Mouse (Mus musculus): ENCODE data around the gene Phf12.
"Not testable (repeated sequence)": the region's sequence is repeated elsewhere in the genome, so short reads cannot be mapped to it uniquely, and the experiment has no call there.

Gene Phf12

GRCm38 (mm10) chr11:78031947-78032808, 49.6 kb downstream of the Phf12 start, which contains the start of gene Dhrs13:
TSS of gene Dhrs13 (plus strand) at chr11:78032280.
- peak; percentile 77 for DNase-seq (ENCODE audit: low read depth, low spot score)

DNA sequence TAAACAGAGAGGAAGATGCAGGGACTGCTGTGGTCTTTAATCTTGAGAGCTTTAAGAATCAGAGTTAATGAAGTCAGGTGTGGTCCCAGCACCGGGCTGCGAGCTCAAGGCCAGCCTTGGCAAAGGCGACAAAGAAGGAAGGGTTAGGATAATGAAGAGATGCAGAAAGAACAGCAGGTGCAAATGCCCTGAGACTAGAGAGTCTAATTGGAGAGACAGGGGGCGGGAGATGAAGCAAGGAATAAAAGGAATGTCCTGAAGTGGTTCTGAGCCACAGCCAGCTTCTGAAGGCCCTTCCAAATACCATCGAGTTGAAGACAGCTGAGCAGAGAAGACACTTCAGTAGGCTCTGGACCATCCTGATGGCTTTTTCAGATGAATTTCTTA, 50.2 kb downstream of the Phf12 start:
- no peak for DNase-seq (ENCODE audit: low read depth, low spot score)

GRCm38 (mm10) chr11:78033931-78034617, 51.5 kb downstream of the Phf12 start:
- no peak for DNase-seq (ENCODE audit: low read depth, low spot score)

DNA sequence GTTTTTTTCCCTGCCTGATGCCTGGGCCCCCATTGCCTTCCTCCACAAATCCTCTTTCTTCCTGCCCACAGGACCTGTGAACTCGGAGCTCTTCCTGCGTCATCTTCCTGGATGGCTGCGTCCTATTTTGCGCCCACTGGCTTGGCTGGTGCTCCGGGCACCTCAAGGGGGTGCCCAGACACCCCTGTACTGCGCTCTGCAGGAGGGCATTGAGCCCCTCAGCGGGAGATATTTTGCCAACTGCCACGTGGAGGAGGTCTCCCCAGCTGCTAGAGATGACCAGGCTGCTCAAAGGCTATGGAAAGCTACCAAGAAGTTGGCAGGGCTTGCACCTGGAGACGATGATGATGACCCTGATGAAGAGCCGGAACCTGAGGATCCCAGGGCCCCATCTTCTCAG, 54.2 kb downstream of the Phf12 start:
- no peak for DNase-seq (ENCODE audit: low read depth, low spot score)

GRCm38 (mm10) chr11:78037831-78038752, 55.5 kb downstream of the Phf12 start, which contains the start of gene Flot2:
TSS of gene Flot2 (plus strand) at chr11:78037931.
- DNase-seq (ENCODE audit: low read depth, low spot score), result no peak

GRCm38 (mm10) chr11:78040878-78041277, 58.3 kb downstream of the Phf12 start:
- DNase-seq (ENCODE audit: low read depth, low spot score), result no peak

GRCm38 (mm10) chr11:78042290-78042870, 59.8 kb downstream of the Phf12 start:
- not testable (repeated sequence) for DNase-seq (ENCODE audit: low read depth, low spot score)

GRCm38 (mm10) chr11:78044758-78045251, 62.3 kb downstream of the Phf12 start:
- no peak for DNase-seq (ENCODE audit: low read depth, low spot score)

DNA sequence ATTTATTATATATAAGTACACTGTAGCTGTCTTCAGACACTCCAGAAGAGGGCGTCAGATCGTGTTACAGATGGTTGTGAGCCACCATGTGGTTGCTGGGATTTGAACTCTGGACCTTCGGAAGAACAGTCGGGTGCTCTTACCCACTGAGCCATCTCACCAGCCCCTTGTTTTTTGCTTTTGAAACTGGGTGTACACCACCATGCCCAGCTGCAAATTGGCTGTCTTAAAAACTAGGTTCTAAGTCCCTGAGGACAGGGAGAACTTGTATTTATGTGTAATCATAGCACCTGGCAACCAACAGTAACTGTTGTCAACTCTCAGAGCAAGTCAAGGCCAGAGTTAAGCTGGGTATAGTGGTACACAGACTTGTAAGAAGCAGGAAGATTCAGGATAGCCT, 66.1 kb downstream of the Phf12 start:
- not testable (repeated sequence) for DNase-seq (ENCODE audit: low read depth, low spot score)

DNA sequence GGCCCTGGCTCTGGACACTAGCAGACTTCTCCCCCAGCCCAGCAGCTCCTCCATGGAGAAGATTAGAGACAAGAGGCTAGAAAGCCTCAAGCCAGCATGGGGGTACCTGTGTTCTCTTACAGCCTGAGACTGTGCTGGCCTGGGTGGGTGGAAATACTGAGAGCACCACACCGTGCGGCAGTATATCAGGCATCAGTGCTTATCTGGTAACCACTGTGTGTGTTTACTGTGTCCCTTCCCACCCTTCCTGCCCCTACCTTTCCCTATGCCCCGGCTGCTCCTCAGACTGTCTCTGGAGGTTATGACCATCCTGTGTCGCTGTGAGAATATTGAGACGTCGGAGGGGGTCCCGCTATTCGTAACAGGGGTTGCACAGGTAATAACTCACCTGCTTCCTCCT, 70.5 kb downstream of the Phf12 start:
- no peak for DNase-seq (ENCODE audit: low read depth, low spot score)

DNA sequence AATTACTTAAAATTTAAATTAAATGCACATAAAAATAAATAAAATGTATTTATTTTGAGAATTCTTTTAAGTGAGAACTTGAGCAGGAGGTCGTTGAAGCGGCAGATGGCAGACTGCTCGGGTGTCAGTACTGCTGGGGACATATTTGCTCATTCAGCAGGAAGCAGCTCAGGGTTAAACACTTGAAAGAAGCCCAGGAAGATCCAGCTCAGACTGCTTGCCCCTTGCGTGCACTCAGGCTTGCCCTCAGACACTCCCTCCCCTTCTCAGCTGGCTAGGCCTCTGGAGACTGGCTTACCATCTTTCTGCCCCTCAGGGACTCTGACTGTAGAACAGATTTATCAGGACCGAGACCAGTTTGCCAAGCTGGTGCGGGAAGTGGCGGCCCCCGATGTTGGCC, 74.4 kb downstream of the Phf12 start:
- DNase-seq (ENCODE audit: low read depth, low spot score), result no peak

DNA sequence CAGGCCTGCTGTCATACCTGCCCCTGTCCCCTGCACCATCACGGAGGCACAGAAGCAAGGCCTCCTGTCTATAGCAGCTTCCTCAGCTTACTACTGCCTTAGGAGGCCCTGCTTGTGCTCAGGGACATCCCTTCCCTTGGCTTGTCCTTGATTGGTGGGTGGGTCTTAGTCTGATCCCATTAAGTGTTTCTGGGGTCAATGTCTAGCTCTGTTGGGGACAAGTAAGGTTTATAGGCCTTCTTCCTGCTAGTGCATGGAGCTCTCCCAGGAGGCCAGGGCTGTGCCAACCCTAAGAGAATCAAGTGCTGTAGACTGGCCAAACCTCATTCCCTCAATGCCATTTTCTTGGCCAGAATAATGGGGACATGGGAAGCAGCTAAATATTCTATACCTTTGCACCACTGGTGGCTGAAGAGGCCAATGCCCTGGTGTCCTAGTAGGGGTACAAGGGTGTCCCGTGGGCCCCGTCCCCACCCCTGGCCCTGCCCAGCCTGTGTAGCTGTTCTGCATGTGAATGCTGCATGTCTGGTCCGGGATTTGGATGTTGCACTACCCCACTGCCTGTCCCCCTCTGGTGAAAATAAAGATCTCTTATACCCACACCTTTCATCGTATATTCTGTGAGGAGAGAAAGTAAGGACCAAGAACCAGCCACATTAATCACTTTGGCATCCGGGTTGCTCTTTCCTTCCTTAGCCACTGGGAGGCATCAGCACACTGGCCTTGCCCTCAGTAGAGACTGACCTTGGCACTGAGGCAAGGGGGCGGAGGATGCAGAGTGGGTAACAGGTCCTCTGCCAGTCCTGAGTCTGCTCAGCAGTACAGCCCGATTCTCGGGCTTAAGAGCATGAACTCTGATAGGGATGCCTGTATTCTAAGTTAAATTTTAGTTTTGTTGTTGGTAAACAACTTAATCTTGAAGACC, 77.5 kb downstream of the Phf12 start:
- no peak for DNase-seq (ENCODE audit: low read depth, low spot score)

DNA sequence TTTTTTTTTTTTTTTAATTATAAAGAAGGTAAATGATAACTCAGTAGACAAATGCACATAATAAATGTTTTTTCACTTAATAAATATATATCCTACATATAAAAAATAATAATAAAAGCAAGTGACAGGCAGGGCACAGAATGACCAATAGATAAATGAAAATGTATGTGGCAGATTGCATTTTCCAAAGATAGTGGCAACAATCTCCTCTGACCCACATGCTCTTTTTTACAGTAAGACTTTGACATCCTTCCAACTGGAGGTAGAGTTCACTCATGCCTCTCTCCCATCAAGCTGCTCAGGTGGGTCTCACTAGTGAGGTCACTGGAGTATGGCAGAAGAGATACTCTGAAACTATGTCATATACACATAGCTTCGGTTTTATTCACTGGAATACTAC, 80.0 kb downstream of the Phf12 start:
- DNase-seq (ENCODE audit: low read depth, low spot score), result no peak

GRCm38 (mm10) chr11:78065906-78066305, 83.4 kb downstream of the Phf12 start:
- DNase-seq (ENCODE audit: low read depth, low spot score), result no peak

DNA sequence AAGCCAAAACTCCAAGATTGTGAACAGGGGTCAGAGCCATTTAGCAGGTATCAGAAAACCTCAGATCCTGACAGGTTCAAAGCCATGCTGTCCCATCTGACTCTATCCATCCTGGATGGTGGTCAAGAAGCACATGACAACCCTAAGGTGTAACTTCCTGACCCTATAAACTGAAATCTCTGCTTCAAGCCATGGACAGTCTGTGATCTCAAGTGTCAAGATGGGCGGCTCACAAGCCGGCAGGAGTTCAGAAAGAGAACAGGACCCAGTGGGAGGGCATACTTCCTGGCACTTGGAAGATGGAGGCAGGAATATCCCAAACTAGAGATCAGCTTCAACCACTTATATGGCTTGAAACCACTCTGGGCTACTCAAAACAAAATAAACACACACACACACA, 84.1 kb downstream of the Phf12 start:
- DNase-seq (ENCODE audit: low read depth, low spot score), result no peak

DNA sequence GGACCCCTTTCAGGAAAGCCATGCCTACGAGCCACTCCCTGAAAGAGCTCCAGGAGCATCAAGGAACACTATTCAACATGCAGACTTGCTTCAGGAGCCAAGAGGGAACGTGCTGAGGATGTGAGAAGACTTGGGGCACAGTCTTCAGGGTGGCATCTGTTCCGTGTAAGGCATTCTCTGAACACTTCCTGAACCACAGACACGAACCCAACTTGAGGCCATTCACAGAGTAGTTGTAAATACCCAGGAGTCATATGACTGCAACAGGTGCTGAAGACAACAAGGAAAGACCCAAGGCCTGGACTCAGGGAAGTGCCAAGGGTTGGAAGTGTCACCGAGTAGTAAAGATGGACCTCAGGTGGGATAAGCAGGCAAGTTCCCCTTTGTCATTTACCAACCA, 85.0 kb downstream of the Phf12 start:
- no peak for DNase-seq (ENCODE audit: low read depth, low spot score)

- DNase-seq (ENCODE audit: low read depth, low spot score), result no peak
Observed at GRCm38 (mm10) chr11:78069130-78069529, 86.6 kb downstream of the Phf12 start.

DNA sequence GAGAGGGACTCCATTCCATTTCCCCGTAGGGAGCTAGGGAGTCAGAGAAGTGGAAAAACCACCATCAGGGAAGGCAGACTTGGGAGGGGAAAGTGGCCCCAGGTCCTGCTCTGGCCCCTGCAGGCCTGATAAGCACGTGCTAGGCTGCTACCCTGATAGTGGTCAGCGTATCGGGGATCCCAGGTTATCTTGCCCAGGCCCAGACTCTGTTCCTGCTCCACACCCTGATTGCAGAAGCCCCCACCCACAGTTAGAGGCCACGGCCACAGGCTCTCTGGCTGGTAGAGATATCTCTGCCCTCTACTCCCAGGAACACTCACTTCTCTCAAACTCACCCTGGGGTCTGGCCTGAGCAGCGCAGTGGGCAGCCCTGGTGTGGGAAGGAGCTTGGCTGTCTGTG, 87.1 kb downstream of the Phf12 start:
- DNase-seq (ENCODE audit: low read depth, low spot score), result no peak

DNA sequence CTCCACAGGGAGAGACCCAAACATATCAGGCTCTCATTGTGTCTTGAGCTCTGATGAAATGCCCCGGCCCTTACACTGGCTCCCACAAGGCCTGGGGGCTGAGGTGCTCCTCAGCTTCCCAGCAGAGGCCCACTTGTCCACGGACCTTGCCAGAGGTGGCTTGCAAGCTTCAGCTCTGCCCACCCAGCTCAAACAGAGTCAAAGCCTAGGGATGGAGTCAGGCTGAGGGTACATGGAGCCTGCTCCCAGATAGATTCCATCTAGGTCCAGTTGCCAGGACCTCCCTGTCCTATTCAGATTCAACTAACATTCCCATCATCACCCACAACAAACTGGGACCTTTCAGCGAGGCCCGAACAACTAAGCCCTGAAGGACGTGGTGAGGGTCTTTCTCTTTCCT, 89.4 kb downstream of the Phf12 start:
- no peak for DNase-seq (ENCODE audit: low read depth, low spot score)

DNA sequence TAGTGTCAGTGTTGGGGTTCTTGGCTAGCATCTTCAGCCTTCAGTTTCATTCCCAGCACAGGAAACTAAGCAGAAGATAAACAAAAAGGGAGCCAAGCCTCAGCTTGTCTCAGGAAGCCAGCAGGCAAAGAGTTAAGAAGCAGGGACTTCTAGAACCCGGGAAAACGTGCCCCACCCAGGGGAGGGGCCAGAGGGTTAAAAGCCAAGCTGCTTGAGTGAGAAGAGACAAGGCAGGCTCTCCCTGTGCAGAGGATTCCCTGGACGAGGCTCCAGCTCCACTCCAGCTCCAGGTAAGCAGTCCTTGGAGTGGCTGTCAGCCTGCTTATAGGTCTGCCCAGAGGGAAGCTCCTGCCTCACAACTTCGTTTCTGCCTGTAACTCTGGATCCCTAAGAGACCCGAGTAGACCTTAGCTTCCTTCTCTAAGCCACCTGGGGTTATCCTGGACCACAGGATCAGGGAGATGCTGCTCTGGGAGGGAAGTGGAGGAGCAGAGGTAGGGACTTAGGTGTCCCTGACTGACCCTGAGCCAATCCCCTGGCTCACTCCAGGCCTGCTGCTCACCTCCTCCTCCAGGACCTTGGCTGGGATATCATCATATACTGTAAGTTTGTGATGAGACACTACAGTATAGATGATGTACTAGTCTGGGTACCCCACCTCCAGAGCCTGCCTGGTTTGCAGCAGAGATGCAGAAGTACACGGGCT, 90.0 kb downstream of the Phf12 start:
- DNase-seq (ENCODE audit: low read depth, low spot score), result no peak
